Mouse (Mus musculus) v-Abl transformed pro-B cells (cell line): ENCODE results near the gene Cma1.

Source experiments
- in situ Hi-C, 2 experiments: fragments of 400-800 bp; cut with MboI; formaldehyde crosslinking; loops; one replicate each; pipeline ENCODE4 v1.15.1; 2025; ENCODE audit not compliant: unreplicated experiment in 2 of 2

The Cma1 gene

DNA sequence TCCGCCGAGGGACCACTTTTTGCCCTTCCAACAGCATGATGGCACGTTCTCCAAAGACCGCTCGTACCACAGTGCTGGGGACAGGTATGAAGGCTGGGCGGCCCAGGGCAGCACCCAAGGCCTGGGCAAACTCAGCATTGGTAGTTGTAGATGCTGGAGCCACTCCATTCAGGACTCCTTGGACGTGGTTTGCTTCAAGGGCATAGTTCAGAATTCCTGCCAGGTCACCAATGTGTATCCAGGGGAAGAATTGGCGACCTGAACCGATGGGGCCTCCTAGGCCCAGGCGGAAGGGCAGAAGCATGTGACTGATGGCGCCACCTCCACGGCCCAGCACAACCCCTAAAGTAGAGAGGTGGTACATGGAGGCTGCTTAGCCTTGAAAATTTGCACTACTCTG is 46.8 kb downstream of the Cma1 start:
- in situ Hi-C loops: loop anchor here in 1 of 2 experiments (25.0 kb wide), 2 partner anchors 235 to 890 kb away; partner anchors contain the start of genes Gmpr2, Mdp1, Nedd8 and Pspc1
